Comparison of ENCODE assay signal across 11 mouse cellular contexts in genomic region chr12:11196830-11197229, GRCm38 (mm10). TPM values are rescaled to one million over a fixed set of nuclear protein-coding genes. Genes with fewer than 3 reads are reported as not detected.
A peak's percentile ranks its signal among the peaks of the same experiment; 100 is the strongest.
DNase-seq lines count a peak whose midpoint lies in the region; ATAC-seq and TF ChIP-seq lines count a peak whose summit lies in the region.
"Had no signal": no experiment of that assay in that cellular context is flagged by ENCODE, and none has a peak within 500 bp of the region (broad histone marks: within the 10 kb centered on the region; RNA-seq: fewer than 3 reads in every experiment).

No protein-coding gene starts in this region.

- no peaks in the 10 kb centered on the region for H3K9me3 ChIP-seq in forebrain, embryonic 11.5 days (ENCODE audit: control insufficient read depth, low read length)
- no peaks in the 10 kb centered on the region for H3K9me3 ChIP-seq in forebrain, postnatal 0 days (ENCODE audit: low read length)
- no peaks in the 10 kb centered on the region for H3K9me3 ChIP-seq in hindbrain, embryonic 14.5 days (ENCODE audit: control insufficient read depth, low read length)
- H3K9me3 ChIP-seq in hindbrain, embryonic 16.5 days (ENCODE audit: control insufficient read depth, low read length) = no peaks in the 10 kb centered on the region
- H3K9me3 ChIP-seq in stomach, embryonic 16.5 days (replicated peaks; ENCODE audit: control insufficient read depth, low read length) = no peaks in the 10 kb centered on the region
- H3K9me3 ChIP-seq in stomach, postnatal 0 days (ENCODE audit: control insufficient read depth, low read length) = no peaks in the 10 kb centered on the region
- no peaks in the 10 kb centered on the region for H3K9me3 ChIP-seq in midbrain, embryonic 16.5 days (replicated peaks; ENCODE audit: control insufficient read depth, low read length, poor library complexity, severe bottlenecking)

- TF ChIP-seq EP300 in stomach, postnatal 0 days (optimal IDR thresholded peaks at IDR 0.05) = no peak

- H3K27me3 ChIP-seq in forebrain, embryonic 11.5 days (ENCODE audit: control insufficient read depth, insufficient read depth, low read length) = no peaks in the 10 kb centered on the region
- no peaks in the 10 kb centered on the region for H3K27me3 ChIP-seq in forebrain, postnatal 0 days (ENCODE audit: insufficient read depth, low read length)
- no peaks in the 10 kb centered on the region for H3K27me3 ChIP-seq in hindbrain, embryonic 14.5 days (ENCODE audit: control insufficient read depth, insufficient read depth, low read length)
- H3K27me3 ChIP-seq in hindbrain, embryonic 16.5 days (replicated peaks; ENCODE audit: control insufficient read depth, insufficient read depth, low read length) = no peaks in the 10 kb centered on the region
- H3K27me3 ChIP-seq in stomach, embryonic 16.5 days (ENCODE audit: control insufficient read depth, insufficient read depth, low read length) = no peaks in the 10 kb centered on the region
- H3K27me3 ChIP-seq in stomach, postnatal 0 days (ENCODE audit: control insufficient read depth, insufficient read depth, low read length) = no peaks in the 10 kb centered on the region
- no peaks in the 10 kb centered on the region for H3K27me3 ChIP-seq in midbrain, embryonic 16.5 days (ENCODE audit: control insufficient read depth, insufficient read depth, low read depth, low read length)

- H3K9ac ChIP-seq in forebrain, embryonic 11.5 days (ENCODE audit: low read length) = no peak overlapping the region
- no peak overlapping the region for H3K9ac ChIP-seq in forebrain, postnatal 0 days
- no peak overlapping the region for H3K9ac ChIP-seq in hindbrain, embryonic 14.5 days
- H3K9ac ChIP-seq in hindbrain, embryonic 16.5 days (ENCODE audit: low read depth, low read length) = no peak overlapping the region
- peak overlapping the region; percentile 52; the same call in 1 of the 2 replicates for H3K9ac ChIP-seq in stomach, embryonic 16.5 days (ENCODE audit: low read length)
- H3K9ac ChIP-seq in stomach, postnatal 0 days (ENCODE audit: low read length) = no peak overlapping the region
- H3K9ac ChIP-seq in midbrain, embryonic 16.5 days (ENCODE audit: low read depth, low read length) = no peak overlapping the region

- no peak overlapping the region for H3K27ac ChIP-seq in forebrain, embryonic 11.5 days (ENCODE audit: low read depth, low read length)
- no peak overlapping the region for H3K27ac ChIP-seq in forebrain, postnatal 0 days (ENCODE audit: low read depth, low read length)
- no peak overlapping the region for H3K27ac ChIP-seq in hindbrain, embryonic 14.5 days
- H3K27ac ChIP-seq in hindbrain, embryonic 16.5 days (ENCODE audit: low read depth, low read length) = no peak overlapping the region
- no peak overlapping the region for H3K27ac ChIP-seq in stomach, embryonic 16.5 days (ENCODE audit: low read length)
- no peak overlapping the region for H3K27ac ChIP-seq in stomach, postnatal 0 days (replicated peaks)
- no peak overlapping the region for H3K27ac ChIP-seq in midbrain, embryonic 16.5 days (ENCODE audit: low read length)

- no peak for DNase-seq in forebrain, embryonic 11.5 days (ENCODE audit: low spot score)
- DNase-seq in forebrain, postnatal 0 days = no peak
- no peak for DNase-seq in hindbrain, embryonic 14.5 days (ENCODE audit: low spot score)
- DNase-seq in stomach, postnatal 0 days (ENCODE audit: low spot score) = no peak
- DNase-seq: layer of hippocampus, adult 9-11 months had no signal

- TF ChIP-seq CTCF in forebrain, postnatal 0 days (IDR thresholded peaks at IDR 0.05; ENCODE audit: low read depth) = no peak
- no peak for TF ChIP-seq CTCF in stomach, postnatal 0 days (IDR thresholded peaks at IDR 0.05; ENCODE audit: low read depth)

- 0 out of 2 replicates have a peak, but pooled peaks have one; percentile 25 for ATAC-seq in forebrain, embryonic 11.5 days (replicated peaks; ENCODE audit: low FRiP score)
- no peak for ATAC-seq in forebrain, postnatal 0 days
- no peak for ATAC-seq in hindbrain, embryonic 14.5 days (ENCODE audit: low FRiP score)
- ATAC-seq in hindbrain, embryonic 16.5 days = no peak
- no peak for ATAC-seq in stomach, embryonic 16.5 days (ENCODE audit: insufficient read depth, low FRiP score)
- ATAC-seq in stomach, postnatal 0 days (ENCODE audit: low FRiP score, low TSS enrichment) = no peak
- 0 out of 2 replicates have a peak, but pooled peaks have one; percentile 44 for ATAC-seq in midbrain, embryonic 16.5 days
- ATAC-seq in megakaryocyte, adult 5-6 weeks (ENCODE audit: poor library complexity, severe bottlenecking) = no peak

- WGBS in forebrain, embryonic 11.5 days = 38% methylated on average over 5 of the region's 5 CpGs
- WGBS in forebrain, postnatal 0 days = 49% methylated on average over 5 of the region's 5 CpGs
- 52% methylated on average over 5 of the region's 5 CpGs for WGBS in hindbrain, embryonic 14.5 days
- WGBS in hindbrain, embryonic 16.5 days = 51% methylated on average over 5 of the region's 5 CpGs
- WGBS in stomach, embryonic 16.5 days = 45% methylated on average over 5 of the region's 5 CpGs
- WGBS in stomach, postnatal 0 days = 54% methylated on average over 5 of the region's 5 CpGs
- 45% methylated on average over 5 of the region's 5 CpGs for WGBS in midbrain, embryonic 16.5 days

- peaks cover 2% of the 10 kb centered on the region; the same call in 1 of the 2 replicates for H3K4me1 ChIP-seq in forebrain, embryonic 11.5 days (replicated peaks; ENCODE audit: control insufficient read depth, insufficient read depth, low read length)
- H3K4me1 ChIP-seq in forebrain, postnatal 0 days (ENCODE audit: insufficient read depth) = no peaks in the 10 kb centered on the region
- peaks cover 8% of the 10 kb centered on the region; the same call in 1 of the 2 replicates for H3K4me1 ChIP-seq in hindbrain, embryonic 14.5 days (replicated peaks; ENCODE audit: control insufficient read depth, insufficient read depth, low read length)
- H3K4me1 ChIP-seq in hindbrain, embryonic 16.5 days (ENCODE audit: control insufficient read depth, insufficient read depth, low read depth, low read length) = no peaks in the 10 kb centered on the region
- H3K4me1 ChIP-seq in stomach, embryonic 16.5 days (ENCODE audit: control insufficient read depth, insufficient read depth, low read length) = no peaks in the 10 kb centered on the region
- 0 out of 2 replicates have a peak, but pooled peaks cover 2% of the 10 kb centered on the region for H3K4me1 ChIP-seq in stomach, postnatal 0 days (replicated peaks; ENCODE audit: control insufficient read depth, insufficient read depth)
- H3K4me1 ChIP-seq in midbrain, embryonic 16.5 days (ENCODE audit: control insufficient read depth, insufficient read depth, low read length) = 0 out of 2 replicates have a peak, but pooled peaks cover 4% of the 10 kb centered on the region

- H3K4me2 ChIP-seq in forebrain, embryonic 11.5 days (ENCODE audit: low read depth, low read length, severe bottlenecking) = peak overlapping the region; percentile 3; the same call in 1 of the 2 replicates
- H3K4me2 ChIP-seq in forebrain, postnatal 0 days (ENCODE audit: low read depth) = no peak overlapping the region
- H3K4me2 ChIP-seq in hindbrain, embryonic 14.5 days (replicated peaks) = 0 out of 2 replicates have a peak overlapping the region, but pooled peaks have one; percentile 41
- H3K4me2 ChIP-seq in hindbrain, embryonic 16.5 days (ENCODE audit: low read length) = no peak overlapping the region
- H3K4me2 ChIP-seq in stomach, embryonic 16.5 days (ENCODE audit: low read depth, low read length) = peak overlapping the region; percentile 49
- H3K4me2 ChIP-seq in stomach, postnatal 0 days (replicated peaks; ENCODE audit: low read depth) = no peak overlapping the region
- no peak overlapping the region; the same call in 1 of the 2 replicates for H3K4me2 ChIP-seq in midbrain, embryonic 16.5 days (ENCODE audit: low read length)

- no peak overlapping the region for H3K4me3 ChIP-seq in forebrain, embryonic 11.5 days (ENCODE audit: low read depth, low read length)
- H3K4me3 ChIP-seq in forebrain, postnatal 0 days (ENCODE audit: low read depth, low read length) = no peak overlapping the region
- H3K4me3 ChIP-seq in hindbrain, embryonic 14.5 days (replicated peaks; ENCODE audit: low read length) = no peak overlapping the region
- no peak overlapping the region for H3K4me3 ChIP-seq in hindbrain, embryonic 16.5 days (ENCODE audit: low read length)
- H3K4me3 ChIP-seq in stomach, embryonic 16.5 days (replicated peaks; ENCODE audit: low read length) = no peak overlapping the region
- H3K4me3 ChIP-seq in stomach, postnatal 0 days (ENCODE audit: low read depth, low read length) = no peak overlapping the region
- no peak overlapping the region for H3K4me3 ChIP-seq in midbrain, embryonic 16.5 days (ENCODE audit: low read depth, low read length)

- H3K36me3 ChIP-seq in forebrain, embryonic 11.5 days (ENCODE audit: control insufficient read depth, insufficient read depth, low read length) = no peaks in the 10 kb centered on the region
- no peaks in the 10 kb centered on the region for H3K36me3 ChIP-seq in forebrain, postnatal 0 days (ENCODE audit: insufficient read depth)
- H3K36me3 ChIP-seq in hindbrain, embryonic 14.5 days (replicated peaks; ENCODE audit: control insufficient read depth, insufficient read depth) = no peaks in the 10 kb centered on the region
- H3K36me3 ChIP-seq in hindbrain, embryonic 16.5 days (ENCODE audit: control insufficient read depth, insufficient read depth, low read length) = no peaks in the 10 kb centered on the region
- no peaks in the 10 kb centered on the region for H3K36me3 ChIP-seq in stomach, embryonic 16.5 days (ENCODE audit: control insufficient read depth, insufficient read depth, low read length)
- no peaks in the 10 kb centered on the region for H3K36me3 ChIP-seq in stomach, postnatal 0 days (ENCODE audit: control insufficient read depth, insufficient read depth, low read length)
- H3K36me3 ChIP-seq in midbrain, embryonic 16.5 days (ENCODE audit: control insufficient read depth, insufficient read depth, low read length) = no peaks in the 10 kb centered on the region

RNA-seq across cellular contexts. Expression of gene Msgn1, which starts 11.9 kb away (rescaled TPM):
- not detected in 2 replicates for polyA plus RNA-seq in forebrain, embryonic 11.5 days (2014; fragmentation: Nextera tagmentation; extraction: Ambion mirVana)
- total RNA-seq in forebrain, postnatal 0 days (2014; rRNA removed) = not detected in 2 replicates
- not detected in 2 replicates for polyA plus RNA-seq in forebrain, postnatal 0 days (2015; fragmentation: Nextera tagmentation; extraction: Ambion mirVana)
- polyA plus RNA-seq in hindbrain, embryonic 14.5 days (2014; fragmentation: Nextera tagmentation; extraction: Ambion mirVana) = not detected in 2 replicates
- not detected in 2 replicates for polyA plus RNA-seq in hindbrain, embryonic 16.5 days (2015; fragmentation: Nextera tagmentation; extraction: Ambion mirVana)
- not detected in 2 replicates for polyA plus RNA-seq in stomach, embryonic 16.5 days (2015; fragmentation: Nextera tagmentation; extraction: Ambion mirVana)
- not detected in 2 replicates for polyA plus RNA-seq in stomach, postnatal 0 days (2015; fragmentation: Nextera tagmentation; extraction: Ambion mirVana)
- not detected in 2 replicates for polyA plus RNA-seq in midbrain, embryonic 16.5 days (2015; fragmentation: Nextera tagmentation; extraction: Ambion mirVana)
- not detected in 2 replicates for total RNA-seq in megakaryocyte, adult 5-6 weeks (2015)
- 0.92 TPM in 1 of 2 replicates, not detected in the other for total RNA-seq in megakaryocyte, adult 5-6 weeks (2017)
- total RNA-seq: MEL had no signal
- polyA plus RNA-seq: frontal cortex, adult 2 months had no signal

RNA-seq across cellular contexts. Expression of gene Kcns3, which starts 46.0 kb away (rescaled TPM):
- 0.28 and 0.36 TPM in 2 replicates for polyA plus RNA-seq in forebrain, embryonic 11.5 days (2014; fragmentation: Nextera tagmentation; extraction: Ambion mirVana)
- total RNA-seq in forebrain, postnatal 0 days (2014; rRNA removed) = 2.7 and 3.9 TPM in 2 replicates
- polyA plus RNA-seq in forebrain, postnatal 0 days (2015; fragmentation: Nextera tagmentation; extraction: Ambion mirVana) = 1.2 TPM in 2 replicates
- 1.2 and 1.3 TPM in 2 replicates for polyA plus RNA-seq in hindbrain, embryonic 14.5 days (2014; fragmentation: Nextera tagmentation; extraction: Ambion mirVana)
- polyA plus RNA-seq in hindbrain, embryonic 16.5 days (2015; fragmentation: Nextera tagmentation; extraction: Ambion mirVana) = 0.87 and 1.3 TPM in 2 replicates
- polyA plus RNA-seq in stomach, embryonic 16.5 days (2015; fragmentation: Nextera tagmentation; extraction: Ambion mirVana) = 9.8 and 10.5 TPM in 2 replicates
- polyA plus RNA-seq in stomach, postnatal 0 days (2015; fragmentation: Nextera tagmentation; extraction: Ambion mirVana) = 6.1 and 6.7 TPM in 2 replicates
- polyA plus RNA-seq in midbrain, embryonic 16.5 days (2015; fragmentation: Nextera tagmentation; extraction: Ambion mirVana) = 0.26 and 0.33 TPM in 2 replicates
- not detected in 2 replicates for total RNA-seq in megakaryocyte, adult 5-6 weeks (2015)
- total RNA-seq in megakaryocyte, adult 5-6 weeks (2017) = not detected in 2 replicates
- total RNA-seq: MEL had no signal

Comparison
In these comparisons a context has a peak if more than half of its experiments do, and no peak if none do; other contexts are left out.
1. ATAC-seq: peak in forebrain, embryonic 11.5 days (single experiment) and midbrain, embryonic 16.5 days (single experiment); none in forebrain, postnatal 0 days (single experiment), hindbrain, embryonic 14.5 days (single experiment), hindbrain, embryonic 16.5 days (single experiment), stomach, embryonic 16.5 days (single experiment), stomach, postnatal 0 days (single experiment) and megakaryocyte, adult 5-6 weeks (single experiment).
2. H3K4me2 ChIP-seq: peak in forebrain, embryonic 11.5 days (single experiment), hindbrain, embryonic 14.5 days (single experiment) and stomach, embryonic 16.5 days (single experiment); none in forebrain, postnatal 0 days (single experiment), hindbrain, embryonic 16.5 days (single experiment), stomach, postnatal 0 days (single experiment) and midbrain, embryonic 16.5 days (single experiment).